ENCODE assay signal across 8 mouse cellular contexts in genomic region chr3:152667356-152668211, GRCm38 (mm10). TPM values are rescaled to one million over a fixed set of nuclear protein-coding genes. Genes with fewer than 3 reads are reported as not detected.
DNase-seq lines count a peak whose midpoint lies in the region; ATAC-seq lines count a peak whose summit lies in the region.

No protein-coding gene starts in this region.

- ATAC-seq in forebrain, embryonic 13.5 days: peak; percentile 92
- peak; percentile 70; the same call in 1 of the 2 replicates for ATAC-seq in intestine, embryonic 14.5 days (replicated peaks; ENCODE audit: low FRiP score, low TSS enrichment, low read depth)
- ATAC-seq in limb, embryonic 12.5 days (ENCODE audit: insufficient number of reproducible peaks, insufficient read depth, low FRiP score, low TSS enrichment, low read depth): peak; percentile 61
- ATAC-seq in monocyte, adult 5-6 weeks (replicated peaks; ENCODE audit: insufficient number of reproducible peaks, low FRiP score, low TSS enrichment, poor library complexity, severe bottlenecking): no peak

- under 1% methylated on average over 46 of the region's 82 CpGs for WGBS in forebrain, embryonic 13.5 days
- WGBS in intestine, embryonic 14.5 days: under 1% methylated on average over 64 of the region's 82 CpGs
- under 1% methylated on average over 59 of the region's 82 CpGs for WGBS in limb, embryonic 12.5 days

- DNase-seq in gastrocnemius, postnatal 14 days: peak; percentile 34
- DNase-seq in gastrocnemius, adult 18-20 months (ENCODE audit: low spot score): no peak
- DNase-seq in adrenal gland, postnatal 10 days: peak; percentile 48
- DNase-seq in intestine, embryonic 14.5 days (ENCODE audit: low spot score): peak; percentile 79
- DNase-seq in neural tube, embryonic 10.5 days (ENCODE audit: extremely low spot score, low spot score): peak; percentile 72

- H3K9me3 ChIP-seq in forebrain, embryonic 13.5 days (replicated peaks): no peaks in the 10 kb centered on the region
- no peaks in the 10 kb centered on the region for H3K9me3 ChIP-seq in intestine, embryonic 14.5 days (ENCODE audit: control insufficient read depth, low read length)
- H3K9me3 ChIP-seq in limb, embryonic 12.5 days: no peaks in the 10 kb centered on the region

- peaks cover 35% of the 10 kb centered on the region for H3K27me3 ChIP-seq in forebrain, embryonic 13.5 days
- H3K27me3 ChIP-seq in intestine, embryonic 14.5 days (replicated peaks; ENCODE audit: control insufficient read depth, insufficient read depth, low read length): peaks cover 14% of the 10 kb centered on the region; the same call in 1 of the 2 replicates
- peaks cover 56% of the 10 kb centered on the region for H3K27me3 ChIP-seq in limb, embryonic 12.5 days

- H3K4me3 ChIP-seq in forebrain, embryonic 13.5 days: peak overlapping the region; percentile 55
- H3K4me3 ChIP-seq in intestine, embryonic 14.5 days (ENCODE audit: low read depth, low read length): peak overlapping the region; percentile 44
- H3K4me3 ChIP-seq in limb, embryonic 12.5 days (replicated peaks): peak overlapping the region; percentile 63

- no peaks in the 10 kb centered on the region for H3K36me3 ChIP-seq in forebrain, embryonic 13.5 days (ENCODE audit: poor library complexity, severe bottlenecking)
- no peaks in the 10 kb centered on the region for H3K36me3 ChIP-seq in intestine, embryonic 14.5 days (ENCODE audit: control insufficient read depth, insufficient read depth, low read length)
- H3K36me3 ChIP-seq in limb, embryonic 12.5 days: no peaks in the 10 kb centered on the region

- H3K4me2 ChIP-seq in forebrain, embryonic 13.5 days: peak overlapping the region; percentile 97
- peak overlapping the region; percentile 99 for H3K4me2 ChIP-seq in intestine, embryonic 14.5 days (ENCODE audit: low read length)
- H3K4me2 ChIP-seq in limb, embryonic 12.5 days: peak overlapping the region; percentile 98

- intact Hi-C loops in gastrocnemius, postnatal 14 days (cut with DNase I; ENCODE audit: low total_unique reads): no loop called here

- no peak overlapping the region for H3K27ac ChIP-seq in forebrain, embryonic 13.5 days
- H3K27ac ChIP-seq in intestine, embryonic 14.5 days (ENCODE audit: low read depth): no peak overlapping the region
- H3K27ac ChIP-seq in limb, embryonic 12.5 days: no peak overlapping the region

- H3K9ac ChIP-seq in forebrain, embryonic 13.5 days: peak overlapping the region; percentile 64
- peak overlapping the region; percentile 22 for H3K9ac ChIP-seq in intestine, embryonic 14.5 days (ENCODE audit: low read length)
- H3K9ac ChIP-seq in limb, embryonic 12.5 days (replicated peaks): peak overlapping the region; percentile 69

- H3K4me1 ChIP-seq in forebrain, embryonic 13.5 days: peaks cover 12% of the 10 kb centered on the region
- peaks cover 5% of the 10 kb centered on the region for H3K4me1 ChIP-seq in intestine, embryonic 14.5 days (replicated peaks; ENCODE audit: control insufficient read depth, insufficient read depth, low read length)
- peaks cover 9% of the 10 kb centered on the region for H3K4me1 ChIP-seq in limb, embryonic 12.5 days (replicated peaks)

RNA-seq across cellular contexts. Expression of gene Ak5, which starts 0.6 kb away (rescaled TPM):
- 1 to 10 TPM in 1 of 2 experiments, under 1 TPM in 1; 0.97 to 1.2 TPM for total RNA-seq in gastrocnemius, postnatal 14 days (2021)
- under 1 TPM; 0.24 to 0.32 TPM for total RNA-seq in gastrocnemius, adult 18-20 months (2021)
- total RNA-seq in adrenal gland, postnatal 10 days (2021): 1 to 10 TPM; 3.0 to 4.1 TPM
- 2.2 and 2.6 TPM in 2 replicates for polyA plus RNA-seq in forebrain, embryonic 13.5 days (2015; fragmentation: Nextera tagmentation; extraction: Ambion mirVana)
- 3.2 and 3.6 TPM in 2 replicates for polyA plus RNA-seq in intestine, embryonic 14.5 days (2014; fragmentation: Nextera tagmentation; extraction: Ambion mirVana)
- 1.7 and 1.8 TPM in 2 replicates for polyA plus RNA-seq in limb, embryonic 12.5 days (2016; fragmentation: Nextera tagmentation; extraction: Ambion mirVana)
- not detected in 3 replicates for total RNA-seq in monocyte, adult 5-6 weeks (2017)

RNA-seq across cellular contexts. Expression of gene Pigk, which starts 46.3 kb away (rescaled TPM):
- 10 to 100 TPM; 20.8 to 27.7 TPM for total RNA-seq in gastrocnemius, postnatal 14 days (2021)
- 10 to 100 TPM; 21.0 to 22.4 TPM for total RNA-seq in gastrocnemius, adult 18-20 months (2021)
- total RNA-seq in adrenal gland, postnatal 10 days (2021): 10 to 100 TPM; 44.6 to 48.7 TPM
- 28.8 and 29.0 TPM in 2 replicates for polyA plus RNA-seq in forebrain, embryonic 13.5 days (2015; fragmentation: Nextera tagmentation; extraction: Ambion mirVana)
- 41.8 and 42.9 TPM in 2 replicates for polyA plus RNA-seq in intestine, embryonic 14.5 days (2014; fragmentation: Nextera tagmentation; extraction: Ambion mirVana)
- polyA plus RNA-seq in limb, embryonic 12.5 days (2016; fragmentation: Nextera tagmentation; extraction: Ambion mirVana): 46.2 and 49.4 TPM in 2 replicates
- total RNA-seq in monocyte, adult 5-6 weeks (2017): 31.1 to 45.1 TPM (median 39.8 TPM) in 3 replicates
